Mouse (Mus musculus) adipocyte (in vitro differentiated cells): ENCODE measurements around the gene Slco2b1.

ENCODE experiments used
- DNase-seq: peaks from one replicate; pipeline ENCODE4 v3.0.0-alpha.2; 2016; ENCODE audit warnings: low spot score

Gene Slco2b1

GRCm38 (mm10) chr7:99649585-99649984, 61.6 kb downstream of the Slco2b1 start:
- no peak for DNase-seq

- peak; percentile 59 for DNase-seq
Observed at GRCm38 (mm10) chr7:99648623-99649022, 62.5 kb downstream of the Slco2b1 start.

GRCm38 (mm10) chr7:99644701-99645100, 66.4 kb downstream of the Slco2b1 start:
- no peak for DNase-seq

GRCm38 (mm10) chr7:99642078-99642477, 69.1 kb downstream of the Slco2b1 start:
- no peak for DNase-seq

- no peak for DNase-seq
Observed at GRCm38 (mm10) chr7:99641245-99641644, 69.9 kb downstream of the Slco2b1 start.

- peak; percentile 6 for DNase-seq
Observed at GRCm38 (mm10) chr7:99633966-99634665, 77.0 kb downstream of the Slco2b1 start.

GRCm38 (mm10) chr7:99632286-99632685, 78.9 kb downstream of the Slco2b1 start:
- peak; percentile 44 for DNase-seq

GRCm38 (mm10) chr7:99627366-99627765, 83.8 kb downstream of the Slco2b1 start:
- no peak for DNase-seq

GRCm38 (mm10) chr7:99626376-99627270, 84.5 kb downstream of the Slco2b1 start, which contains the start of gene Tpbgl:
Tpbgl (minus strand) TSS chr7:99627103.
- DNase-seq: no peak

- DNase-seq: no peak
Observed at GRCm38 (mm10) chr7:99625722-99626375, 85.3 kb downstream of the Slco2b1 start.

GRCm38 (mm10) chr7:99618860-99619259, 92.3 kb downstream of the Slco2b1 start:
- peak; percentile 54 for DNase-seq

- DNase-seq: no peak
Observed at GRCm38 (mm10) chr7:99618264-99618663, 92.9 kb downstream of the Slco2b1 start.
